Comparison of ENCODE assay signal across 8 mouse cellular contexts in genomic region chr9:32671970-32672859, GRCm38 (mm10). TPM values are rescaled to one million over a fixed set of nuclear protein-coding genes. Genes with fewer than 3 reads are reported as not detected.
DNase-seq lines count a peak whose midpoint lies in the region; ATAC-seq and TF ChIP-seq lines count a peak whose summit lies in the region.

No protein-coding gene starts in this region.

- no peaks in the 10 kb centered on the region for H3K36me3 ChIP-seq in MEL (ENCODE audit: control insufficient read depth in 1 of 2, insufficient read depth in 2 of 2, low read length in 2 of 2)
- H3K36me3 ChIP-seq in hindbrain, postnatal 0 days (ENCODE audit: insufficient read depth, low read length), result no peaks in the 10 kb centered on the region
- H3K36me3 ChIP-seq in limb, embryonic 13.5 days, result no peaks in the 10 kb centered on the region
- no peaks in the 10 kb centered on the region for H3K36me3 ChIP-seq in midbrain, embryonic 12.5 days
- H3K36me3 ChIP-seq in spleen, adult 2 months (ENCODE audit: control insufficient read depth, insufficient read depth, low read length), result no peaks in the 10 kb centered on the region

- H3K4me1 ChIP-seq in MEL (ENCODE audit: control insufficient read depth in 1 of 2, insufficient read depth in 2 of 2, low read length in 2 of 2), result 0 out of 4 replicates have a peak, but pooled peaks cover 0 to 4% of the 10 kb centered on the region in 2 experiments
- peaks cover 6% of the 10 kb centered on the region for H3K4me1 ChIP-seq in hindbrain, postnatal 0 days (ENCODE audit: insufficient read depth, low read length)
- H3K4me1 ChIP-seq in limb, embryonic 13.5 days, result peaks cover 72% of the 10 kb centered on the region
- peaks cover 45% of the 10 kb centered on the region for H3K4me1 ChIP-seq in midbrain, embryonic 12.5 days
- peaks cover 39% of the 10 kb centered on the region for H3K4me1 ChIP-seq in spleen, adult 2 months (ENCODE audit: control insufficient read depth, insufficient read depth, insufficient read length)

- no peak for TF ChIP-seq CTCF in MEL (IDR thresholded peaks at IDR 0.05 in 2 of 3, conservative IDR thresholded peaks at IDR 0.05 in 1 of 3; ENCODE audit: control insufficient read depth in 1 of 3, insufficient read depth in 1 of 3, low read depth in 2 of 3, low read length in 3 of 3, poor library complexity in 1 of 3, severe bottlenecking in 1 of 3)
- no peak for TF ChIP-seq CTCF in hindbrain, postnatal 0 days (IDR thresholded peaks at IDR 0.05; ENCODE audit: low read depth)
- TF ChIP-seq CTCF in spleen, adult 2 months (IDR thresholded peaks at IDR 0.05; ENCODE audit: extremely low read depth, insufficient read depth, insufficient read length, insufficient replicate concordance), result no peak

- peak; percentile 47 for DNase-seq in MEL (ENCODE audit: low read depth, low spot score)
- peak; percentile 41 for DNase-seq in brain, adult 2 months (ENCODE audit: low read depth, low spot score)
- DNase-seq in gastrocnemius, postnatal 14 days, result peak; percentile 81
- DNase-seq in hindbrain, postnatal 0 days (ENCODE audit: low spot score), result peak; percentile 41
- peak in 1 of 2 experiments; percentile 72 for DNase-seq in spleen, adult 2 months (ENCODE audit: low read depth in 1 of 2, low spot score in 2 of 2)

- no peak overlapping the region for H3K27ac ChIP-seq in MEL (ENCODE audit: control insufficient read depth, low read depth, low read length)
- H3K27ac ChIP-seq in hindbrain, postnatal 0 days, result no peak overlapping the region; the same call in 1 of the 2 replicates
- H3K27ac ChIP-seq in limb, embryonic 13.5 days, result peak overlapping the region; percentile 85
- H3K27ac ChIP-seq in midbrain, embryonic 12.5 days (replicated peaks), result no peak overlapping the region
- peak overlapping the region; percentile 78 for H3K27ac ChIP-seq in spleen, adult 2 months (ENCODE audit: insufficient read depth, low read length)

- WGBS in hindbrain, postnatal 0 days, result 1% methylated on average over 35 of the region's 35 CpGs
- WGBS in limb, embryonic 13.5 days, result under 1% methylated on average over 35 of the region's 35 CpGs
- WGBS in midbrain, embryonic 12.5 days, result under 1% methylated on average over 35 of the region's 35 CpGs
- under 1% methylated on average over 35 of the region's 35 CpGs for WGBS in spleen, adult 2 months

- TF ChIP-seq EP300 in MEL (IDR thresholded peaks at IDR 0.05; ENCODE audit: low read depth in 1 of 2, low read length in 2 of 2), result peak; percentile 54 to 71

- no peak overlapping the region for H3K9ac ChIP-seq in MEL (ENCODE audit: control insufficient read depth, low read depth, low read length, poor library complexity, severe bottlenecking)
- 0 out of 2 replicates have a peak overlapping the region, but pooled peaks have one; percentile 24 for H3K9ac ChIP-seq in hindbrain, postnatal 0 days (replicated peaks; ENCODE audit: low read length)
- peak overlapping the region; percentile 50 for H3K9ac ChIP-seq in limb, embryonic 13.5 days
- peak overlapping the region; percentile 41; the same call in 1 of the 2 replicates for H3K9ac ChIP-seq in midbrain, embryonic 12.5 days (replicated peaks)

- H3K9me3 ChIP-seq in MEL (replicated peaks; ENCODE audit: insufficient read depth, low read length), result no peaks in the 10 kb centered on the region
- H3K9me3 ChIP-seq in hindbrain, postnatal 0 days (ENCODE audit: low read length), result no peaks in the 10 kb centered on the region
- no peaks in the 10 kb centered on the region for H3K9me3 ChIP-seq in limb, embryonic 13.5 days
- H3K9me3 ChIP-seq in midbrain, embryonic 12.5 days, result no peaks in the 10 kb centered on the region

- ATAC-seq in hindbrain, postnatal 0 days, result peak; percentile 55; the same call in 1 of the 2 replicates
- ATAC-seq in limb, embryonic 13.5 days (ENCODE audit: low FRiP score, low read depth), result peak; percentile 91
- peak; percentile 58 for ATAC-seq in midbrain, embryonic 12.5 days (ENCODE audit: low FRiP score, low read depth)
- no peak for ATAC-seq in erythroblast, adult 5-6 weeks (replicated peaks; ENCODE audit: low FRiP score, poor library complexity, severe bottlenecking)

- H3K79me2 ChIP-seq in MEL (ENCODE audit: control insufficient read depth, insufficient read depth, low read length, poor library complexity), result no peaks in the 10 kb centered on the region

- no peak for TF ChIP-seq RAD21 in MEL (IDR thresholded peaks at IDR 0.05; ENCODE audit: low read depth, low read length)

- peak overlapping the region; percentile 59 for H3K4me2 ChIP-seq in hindbrain, postnatal 0 days (ENCODE audit: low read depth, low read length)
- peak overlapping the region; percentile 73 for H3K4me2 ChIP-seq in limb, embryonic 13.5 days (replicated peaks)
- peak overlapping the region; percentile 67 for H3K4me2 ChIP-seq in midbrain, embryonic 12.5 days (replicated peaks)

- no peak for TF ChIP-seq POLR2A in MEL (IDR thresholded peaks at IDR 0.05; ENCODE audit: control insufficient read depth in 1 of 2, insufficient read depth in 1 of 2, low read depth in 1 of 2, low read length in 2 of 2, poor library complexity in 1 of 2)
- TF ChIP-seq POLR2A in spleen, adult 2 months (IDR thresholded peaks at IDR 0.05; ENCODE audit: low read depth, low read length), result peak; percentile 50

- no peak overlapping the region for H3K4me3 ChIP-seq in MEL (ENCODE audit: control insufficient read depth in 1 of 2, insufficient read depth in 1 of 2, low read depth in 2 of 2, low read length in 2 of 2)
- peak overlapping the region; percentile 30 for H3K4me3 ChIP-seq in hindbrain, postnatal 0 days (ENCODE audit: low read length)
- H3K4me3 ChIP-seq in limb, embryonic 13.5 days, result peak overlapping the region; percentile 35
- H3K4me3 ChIP-seq in midbrain, embryonic 12.5 days, result peak overlapping the region; percentile 36
- H3K4me3 ChIP-seq in spleen, adult 2 months (ENCODE audit: extremely low read depth, insufficient read depth, insufficient read length), result peak overlapping the region; percentile 58

- intact Hi-C loops in gastrocnemius, postnatal 14 days (cut with DNase I; ENCODE audit: low total_unique reads), result no loop called here

- peaks cover 10 to 11% of the 10 kb centered on the region in 2 experiments for H3K27me3 ChIP-seq in MEL (ENCODE audit: control insufficient read depth in 1 of 2, insufficient read depth in 2 of 2, low read length in 2 of 2)
- peaks cover 36% of the 10 kb centered on the region for H3K27me3 ChIP-seq in hindbrain, postnatal 0 days (ENCODE audit: insufficient read depth, low read length)
- H3K27me3 ChIP-seq in limb, embryonic 13.5 days, result no peaks in the 10 kb centered on the region
- peaks cover 83% of the 10 kb centered on the region for H3K27me3 ChIP-seq in midbrain, embryonic 12.5 days
- H3K27me3 ChIP-seq in spleen, adult 2 months (ENCODE audit: control insufficient read depth, insufficient read depth, low read length), result no peaks in the 10 kb centered on the region

TF ChIP-seq in MEL, 35 proteins besides CTCF, POLR2A, EP300 and RAD21:
- TF ChIP-seq GATA1 (IDR thresholded peaks at IDR 0.05; ENCODE audit: low read depth, low read length), result peak; percentile 42; the same call in 1 of the 2 replicates
- TF ChIP-seq TCF12 (IDR thresholded peaks at IDR 0.05; ENCODE audit: low read depth, low read length), result peak; percentile 68
- no peak for TF ChIP-seq ZKSCAN1 (IDR thresholded peaks at IDR 0.05; ENCODE audit: low read depth, low read length)
- 0 out of 2 replicates have a peak, but pooled peaks have one; percentile 45 for TF ChIP-seq RCOR1 (IDR thresholded peaks at IDR 0.05; ENCODE audit: low read depth, low read length)
- TF ChIP-seq TAL1 (IDR thresholded peaks at IDR 0.05; ENCODE audit: low read length), result peak; percentile 55

RNA-seq across cellular contexts. Expression of gene Ets1, which starts 36.2 kb away (rescaled TPM):
- 0.19 and 0.59 TPM in 2 replicates for total RNA-seq in MEL (2012; rRNA removed)
- polyA plus RNA-seq in MEL (2012; ENCODE audit: insufficient read depth in 1 of 2, insufficient read length in 2 of 2, low read depth in 1 of 2, low replicate concordance in 2 of 2, missing spikeins in 1 of 2), result under 1 TPM in 1 of 2 experiments, not detected in 1; 0.10 TPM
- 10 to 100 TPM; 33.0 to 35.7 TPM for total RNA-seq in gastrocnemius, postnatal 14 days (2021)
- total RNA-seq in hindbrain, postnatal 0 days (2014; rRNA removed), result 14.0 and 17.6 TPM in 2 replicates
- 9.9 and 11.7 TPM in 2 replicates for polyA plus RNA-seq in hindbrain, postnatal 0 days (2015; fragmentation: Nextera tagmentation; extraction: Ambion mirVana)
- 41.3 and 41.8 TPM in 2 replicates for polyA plus RNA-seq in limb, embryonic 13.5 days (2015; fragmentation: Nextera tagmentation; extraction: Ambion mirVana)
- polyA plus RNA-seq in midbrain, embryonic 12.5 days (2016; fragmentation: Nextera tagmentation; extraction: Ambion mirVana), result 26.2 and 26.3 TPM in 2 replicates
- polyA plus RNA-seq in spleen, adult 2 months (2012; rRNA removed), result 115 and 129 TPM in 2 replicates
- 5.0 and 6.5 TPM in 2 replicates for total RNA-seq in erythroblast, adult 5-6 weeks (2015; ENCODE audit: low replicate concordance)
- total RNA-seq in erythroblast, adult 5-6 weeks (2017; ENCODE audit: low replicate concordance), result 10.5 and 11.3 TPM in 2 replicates

Comparison
In these comparisons a context has a peak if more than half of its experiments do, and no peak if none do; other contexts are left out.
1. H3K27ac ChIP-seq: peak in limb, embryonic 13.5 days (single experiment) and spleen, adult 2 months (single experiment); none in MEL (single experiment), hindbrain, postnatal 0 days (single experiment) and midbrain, embryonic 12.5 days (single experiment).
2. H3K4me3 ChIP-seq: peak in hindbrain, postnatal 0 days (single experiment), limb, embryonic 13.5 days (single experiment), midbrain, embryonic 12.5 days (single experiment) and spleen, adult 2 months (single experiment); none in MEL (0 of 2).
3. Peak in every context shown above with its lines, with median percentiles within 50 percentile points of each other: H3K4me2 ChIP-seq.